Mouse (Mus musculus) intestine, postnatal 0 days (tissue): ENCODE data around the gene Dzip1l. TPM values are rescaled to one million over a fixed set of nuclear protein-coding genes. Genes with fewer than 3 reads are reported as not detected.

ENCODE experiments used
- ATAC-seq: fragments of 200-750 bp; cut with Nextera tagmentation; 2 replicates; pipeline ENCODE4 v1.8.0; 2017; ENCODE audit warnings: mild to moderate bottlenecking, moderate TSS enrichment, moderate library complexity
- H3K27ac ChIP-seq: fragments of 300-500 bp; sonication (generic); 2 replicates; pipeline ENCODE4 v1.5.1; 2014; ENCODE audit warnings: mild to moderate bottlenecking, low read depth, low read length, moderate library complexity
- H3K27me3 ChIP-seq: fragments of 300-500 bp; sonication (generic); replicated peaks from 2 replicates; pipeline ENCODE4 v1.6.1; 2014; ENCODE audit warnings: low read length, mixed read lengths; ENCODE audit not compliant: control insufficient read depth, insufficient read depth
- H3K36me3 ChIP-seq: fragments of 300-500 bp; sonication (generic); 2 replicates; pipeline ENCODE4 v1.6.1; 2014; ENCODE audit warnings: mild to moderate bottlenecking, moderate library complexity; ENCODE audit not compliant: control insufficient read depth, insufficient read depth
- H3K4me1 ChIP-seq: fragments of 300-500 bp; sonication (generic); replicated peaks from 2 replicates; pipeline ENCODE4 v1.6.1; 2014; ENCODE audit warnings: antibody characterized with exemption, low read length, mixed read lengths; ENCODE audit not compliant: control insufficient read depth, insufficient read depth
- H3K4me2 ChIP-seq: fragments of 300-500 bp; sonication (generic); replicated peaks from 2 replicates; pipeline ENCODE4 v1.6.1; 2014; ENCODE audit warnings: low read depth, mild to moderate bottlenecking, moderate library complexity
- H3K4me3 ChIP-seq: fragments of 300-500 bp; sonication (generic); 2 replicates; pipeline ENCODE4 v1.5.1; 2014; ENCODE audit warnings: low read depth, low read length
- H3K9ac ChIP-seq: fragments of 300-500 bp; sonication (generic); 2 replicates; pipeline ENCODE4 v1.6.1; 2014; ENCODE audit warnings: mild to moderate bottlenecking, low read depth, low read length
- H3K9me3 ChIP-seq: fragments of 300-500 bp; sonication (generic); 2 replicates; pipeline ENCODE4 v1.6.1; 2016; ENCODE audit warnings: mixed run types; ENCODE audit not compliant: control insufficient read depth
- CTCF ChIP-seq: sonication (generic); IDR thresholded peaks from 2 replicates; pipeline ENCODE4 v1.5.1; 2016; ENCODE audit warnings: low read depth, mild to moderate bottlenecking, control low read depth, antibody characterized with exemption, moderate library complexity
- WGBS: fragments of 180-500 bp; shearing (Covaris S2); extraction: QIAGEN DNeasy Blood & Tissue Kit; methylation state at CpG from one replicate; pipeline ENCODE4 v1.1.7; 2014; 5-methylcytosine and 5-hydroxymethylcytosine counted together
- polyA plus RNA-seq: library from polyadenylated mRNA; unstranded; fragments of >200 nt; fragmentation: Nextera tagmentation; extraction: Ambion mirVana; gene quantifications from 2 replicates; pipeline ENCODE4 v1.2.1, GENCODE M21; 2015

Dzip1l gene
- polyA plus RNA-seq, 1 experiment from 2014 or later = 3.3 TPM

GRCm38 (mm10) chr9:99702215-99702614, 72.9 kb downstream of the Dzip1l start:
- no peaks in the 10 kb centered on the region for H3K27me3 ChIP-seq
- H3K9me3 ChIP-seq = no peaks in the 10 kb centered on the region
- no peak overlapping the region for H3K4me2 ChIP-seq
- no peak overlapping the region for H3K9ac ChIP-seq
- no peak overlapping the region for H3K27ac ChIP-seq
- no peak overlapping the region for H3K4me3 ChIP-seq
- no peak for TF ChIP-seq CTCF
- H3K4me1 ChIP-seq = no peaks in the 10 kb centered on the region
- H3K36me3 ChIP-seq = no peaks in the 10 kb centered on the region
- 43% methylated on average over 6 of the region's 6 CpGs for WGBS
- ATAC-seq = no peak

DNA sequence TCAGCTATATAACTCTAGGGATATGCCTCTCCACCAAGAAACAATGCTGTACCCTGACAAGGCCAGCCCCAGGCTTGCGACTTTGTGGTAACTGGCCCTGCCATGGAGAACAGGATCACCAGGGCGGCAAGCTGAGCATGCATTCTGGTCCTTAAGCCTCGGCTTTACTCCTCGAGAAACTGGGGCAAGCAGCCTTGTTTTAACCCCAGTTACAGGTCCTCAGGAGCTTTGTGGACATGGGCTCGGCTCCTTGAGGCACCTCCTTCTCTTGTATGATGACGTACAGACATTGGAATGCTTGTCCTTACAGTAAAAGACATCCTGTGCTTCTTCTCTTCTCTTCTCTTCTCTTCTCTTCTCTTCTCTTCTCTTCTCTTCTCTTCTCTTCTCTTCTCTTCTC, 74.4 kb downstream of the Dzip1l start:
- no peak for TF ChIP-seq CTCF
- WGBS = 78% methylated on average over 6 of the region's 6 CpGs
- Histone ChIP-seq H3K36me3 (no peaks in the 10 kb centered on the region), H3K4me1 (no peaks in the 10 kb centered on the region), H3K27me3 (no peaks in the 10 kb centered on the region), H3K9ac (no peak overlapping the region), H3K9me3 (no peaks in the 10 kb centered on the region), H3K27ac (no peak overlapping the region), H3K4me3 (no peak overlapping the region), H3K4me2 (no peak overlapping the region)
- no peak for ATAC-seq

GRCm38 (mm10) chr9:99706264-99706663, 77.0 kb downstream of the Dzip1l start:
- 80% methylated on average over 6 of the region's 6 CpGs for WGBS
- Histone ChIP-seq H3K27ac (no peak overlapping the region), H3K9ac (no peak overlapping the region), H3K4me3 (no peak overlapping the region), H3K4me2 (no peak overlapping the region), H3K27me3 (no peaks in the 10 kb centered on the region), H3K4me1 (no peaks in the 10 kb centered on the region), H3K36me3 (no peaks in the 10 kb centered on the region), H3K9me3 (no peaks in the 10 kb centered on the region)
- no peak for TF ChIP-seq CTCF
- no peak for ATAC-seq

DNA sequence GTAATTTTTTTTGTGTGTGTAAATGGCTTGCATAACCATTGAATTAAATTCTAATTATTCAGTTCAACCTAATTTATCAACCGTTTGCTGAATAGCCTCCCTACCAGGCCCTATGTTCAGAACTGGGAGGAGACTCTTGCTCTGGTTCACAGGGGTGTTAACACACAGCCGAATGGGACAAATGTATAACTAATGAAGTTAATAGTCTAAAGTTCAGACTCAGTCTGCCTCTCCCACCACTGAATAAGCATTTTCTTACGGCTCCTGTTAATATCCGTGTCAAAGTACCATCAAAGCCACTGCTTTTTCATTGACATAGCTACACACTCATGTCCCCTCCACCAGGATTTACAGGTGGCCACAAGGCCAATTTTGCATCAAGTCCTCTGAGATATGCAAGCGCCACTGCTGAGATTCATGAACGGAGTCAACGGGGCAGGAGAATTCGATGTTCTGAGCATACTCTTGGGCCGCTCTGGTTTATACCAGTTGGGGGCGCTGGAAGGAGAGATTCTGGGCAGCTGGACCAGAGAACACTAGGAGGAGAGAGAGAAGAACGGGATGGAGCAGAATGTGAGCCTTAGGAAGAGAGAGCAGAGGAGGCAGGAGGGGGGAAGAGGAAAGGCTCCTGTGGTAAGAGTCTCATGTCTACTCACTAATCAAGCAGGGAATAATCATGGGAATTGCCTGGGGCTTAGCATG, 78.3 kb downstream of the Dzip1l start:
- ATAC-seq = no peak
- no peak for TF ChIP-seq CTCF

DNA sequence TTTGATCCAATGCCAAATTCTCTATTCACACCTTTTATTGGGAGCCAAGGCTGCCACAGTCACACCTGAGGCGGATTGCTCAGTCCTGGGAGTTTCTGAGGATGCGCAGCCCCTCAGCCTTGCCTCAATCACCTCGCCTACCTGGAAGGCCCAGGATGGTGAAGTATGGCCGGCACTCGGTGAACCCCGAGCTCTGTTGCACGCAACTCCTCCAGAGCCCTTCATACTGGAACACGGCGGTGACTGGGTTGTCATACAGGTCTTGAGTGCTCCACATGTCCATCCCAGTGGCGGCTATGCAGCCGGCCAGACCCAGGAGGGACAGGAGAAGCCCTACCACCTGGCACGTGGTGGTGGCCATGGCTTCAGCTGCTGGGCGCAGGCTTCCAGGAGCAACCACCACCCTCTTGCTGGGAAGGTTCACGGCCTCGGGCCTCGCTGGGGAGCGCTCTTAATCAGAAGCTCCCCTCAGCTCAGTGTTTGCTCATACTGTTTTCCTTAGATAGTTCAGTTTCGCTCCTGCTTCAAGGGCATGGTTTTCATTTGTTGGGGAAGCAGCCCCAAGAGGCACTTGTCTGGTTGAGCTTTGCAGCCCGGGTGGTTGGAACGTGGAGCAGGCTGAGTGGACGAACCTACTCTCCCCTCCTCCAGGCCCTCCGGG, 80.4 kb downstream of the Dzip1l start:
- 67% methylated on average over 22 of the region's 22 CpGs for WGBS
- Histone ChIP-seq H3K4me3 (no peak overlapping the region), H3K36me3 (no peaks in the 10 kb centered on the region), H3K27ac (no peak overlapping the region), H3K9ac (no peak overlapping the region), H3K27me3 (no peaks in the 10 kb centered on the region), H3K4me1 (no peaks in the 10 kb centered on the region), H3K9me3 (no peaks in the 10 kb centered on the region), H3K4me2 (no peak overlapping the region)
- ATAC-seq = no peak
- no peak for TF ChIP-seq CTCF

More for the DNA sequence above, 78.3 kb downstream of the Dzip1l start:
- Histone ChIP-seq H3K4me1 (no peaks in the 10 kb centered on the region), H3K4me2 (no peak overlapping the region), H3K36me3 (no peaks in the 10 kb centered on the region), H3K27ac (no peak overlapping the region), H3K9me3 (no peaks in the 10 kb centered on the region), H3K4me3 (no peak overlapping the region), H3K27me3 (no peaks in the 10 kb centered on the region), H3K9ac (no peak overlapping the region)
- WGBS = 66% methylated on average over 11 of the region's 11 CpGs

DNA sequence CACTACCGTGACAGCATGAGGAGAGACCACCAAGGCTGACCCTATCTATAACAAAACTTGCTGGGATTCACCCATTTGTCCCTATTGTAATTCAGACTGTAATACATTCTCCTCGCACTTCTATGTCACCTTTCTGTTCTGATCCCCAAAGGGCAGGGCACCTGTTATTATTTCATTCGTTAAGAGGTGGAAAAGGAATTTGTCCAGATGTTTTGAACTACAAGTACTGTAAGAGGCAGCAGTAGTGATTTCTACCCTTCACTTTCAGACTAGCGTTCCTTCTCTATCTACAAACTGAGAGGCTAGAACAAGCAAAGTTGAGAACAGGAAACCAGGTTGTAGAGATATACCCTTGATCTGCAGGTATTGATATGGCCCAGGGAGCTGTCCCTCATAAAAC, 81.0 kb downstream of the Dzip1l start:
- Histone ChIP-seq H3K9me3 (no peaks in the 10 kb centered on the region), H3K27me3 (no peaks in the 10 kb centered on the region), H3K9ac (no peak overlapping the region), H3K4me3 (no peak overlapping the region), H3K27ac (no peak overlapping the region), H3K4me2 (no peak overlapping the region), H3K4me1 (no peaks in the 10 kb centered on the region), H3K36me3 (no peaks in the 10 kb centered on the region)
- 60% methylated on average over 4 of the region's 4 CpGs for WGBS
- TF ChIP-seq CTCF = no peak
- ATAC-seq = no peak
